27 mouse cellular contexts compared by ENCODE assay signal in genomic region chr14:118651704-118652439, GRCm38 (mm10). TPM values are rescaled to one million over a fixed set of nuclear protein-coding genes. Genes with fewer than 3 reads are reported as not detected.
DNase-seq lines count a peak whose midpoint lies in the region; ATAC-seq and TF ChIP-seq lines count a peak whose summit lies in the region.
"Had no signal": no experiment of that assay in that cellular context is flagged by ENCODE, and none has a peak within 500 bp of the region (broad histone marks: within the 10 kb centered on the region; RNA-seq: fewer than 3 reads in every experiment).

No protein-coding gene starts in this region.

- ATAC-seq in kidney, embryonic 15.5 days (replicated peaks; ENCODE audit: low FRiP score): 0 out of 2 replicates have a peak, but pooled peaks have one; percentile 22
- ATAC-seq in Patski: peak; percentile 12
- peak; percentile 70; the same call in 1 of the 2 replicates for ATAC-seq in embryonic facial prominence, embryonic 15.5 days (ENCODE audit: insufficient number of reproducible peaks, low FRiP score, low TSS enrichment, low read depth)
- ATAC-seq: forebrain, embryonic 15.5 days; intestine, postnatal 0 days had no signal

- no peaks in the 10 kb centered on the region for H3K27me3 ChIP-seq in kidney, embryonic 15.5 days
- no peaks in the 10 kb centered on the region for H3K27me3 ChIP-seq in Patski
- H3K27me3 ChIP-seq in embryonic facial prominence, embryonic 15.5 days: no peaks in the 10 kb centered on the region
- H3K27me3 ChIP-seq: CH12.LX; forebrain, embryonic 12.5 days; forebrain, embryonic 15.5 days; heart, embryonic 13.5 days; hindbrain, embryonic 12.5 days; hindbrain, embryonic 15.5 days had no signal

- no peaks in the 10 kb centered on the region for H3K36me3 ChIP-seq in kidney, embryonic 15.5 days
- no peaks in the 10 kb centered on the region for H3K36me3 ChIP-seq in embryonic facial prominence, embryonic 15.5 days
- H3K36me3 ChIP-seq: forebrain, embryonic 12.5 days; forebrain, embryonic 15.5 days; heart, embryonic 10.5 days; heart, embryonic 13.5 days; hindbrain, embryonic 12.5 days; hindbrain, embryonic 15.5 days had no signal

- DNase-seq in kidney, postnatal 10 days: no peak
- no peak for DNase-seq in Patski (ENCODE audit: low read depth, low spot score)
- peak; percentile 58 for DNase-seq in ZHBTc4 (ENCODE audit: low read depth, low spot score)
- DNase-seq in Muller cell, postnatal 12 days (ENCODE audit: inconsistent ontology term): no peak
- DNase-seq in embryo, embryonic 10 days (ENCODE audit: low spot score): no peak
- DNase-seq: adrenal gland, adult 2 months; adrenal gland, postnatal 14 days; B cell, adult 2 months; cerebellum, adult 11 months; cerebellum, adult 2 months; cerebellum, adult 9-11 months; cerebellum, postnatal 25 days; gastrocnemius, postnatal 10 days; gastrocnemius, postnatal 36 days; heart, adult 2 months had no signal

- peaks cover 18% of the 10 kb centered on the region for H3K4me1 ChIP-seq in kidney, embryonic 15.5 days
- H3K4me1 ChIP-seq in embryonic facial prominence, embryonic 15.5 days: no peaks in the 10 kb centered on the region
- H3K4me1 ChIP-seq: forebrain, embryonic 15.5 days; hindbrain, embryonic 12.5 days; hindbrain, embryonic 15.5 days had no signal

- H3K9me3 ChIP-seq in kidney, embryonic 15.5 days (replicated peaks): no peaks in the 10 kb centered on the region
- H3K9me3 ChIP-seq in embryonic facial prominence, embryonic 15.5 days (replicated peaks): no peaks in the 10 kb centered on the region
- H3K9me3 ChIP-seq: forebrain, embryonic 12.5 days; forebrain, embryonic 15.5 days; G1E; heart, embryonic 10.5 days; heart, embryonic 13.5 days; hindbrain, embryonic 12.5 days; hindbrain, embryonic 15.5 days had no signal

- POLR2A ChIA-PET in Patski (lab: Charles Lee): no interaction called here

- 68% methylated on average over 20 of the region's 20 CpGs for WGBS in kidney, embryonic 15.5 days
- WGBS in embryonic facial prominence, embryonic 15.5 days: 71% methylated on average over 20 of the region's 20 CpGs

- no peak overlapping the region for H3K27ac ChIP-seq in kidney, embryonic 15.5 days
- no peak overlapping the region for H3K27ac ChIP-seq in embryonic facial prominence, embryonic 15.5 days (replicated peaks)
- H3K27ac ChIP-seq: forebrain, embryonic 12.5 days; forebrain, embryonic 15.5 days; heart, adult 2 months; heart, embryonic 10.5 days; heart, embryonic 13.5 days; hindbrain, embryonic 12.5 days; hindbrain, embryonic 15.5 days had no signal

- H3K4me2 ChIP-seq in kidney, embryonic 15.5 days: no peak overlapping the region
- no peak overlapping the region for H3K4me2 ChIP-seq in embryonic facial prominence, embryonic 15.5 days (replicated peaks)
- H3K4me2 ChIP-seq: forebrain, embryonic 12.5 days; forebrain, embryonic 15.5 days; heart, embryonic 13.5 days; hindbrain, embryonic 12.5 days; hindbrain, embryonic 15.5 days had no signal

- no peak for TF ChIP-seq CTCF in Patski (IDR thresholded peaks at IDR 0.05)

- no peak overlapping the region for H3K9ac ChIP-seq in kidney, embryonic 15.5 days
- H3K9ac ChIP-seq in embryonic facial prominence, embryonic 15.5 days: no peak overlapping the region
- H3K9ac ChIP-seq: forebrain, embryonic 12.5 days; forebrain, embryonic 15.5 days; heart, embryonic 13.5 days; hindbrain, embryonic 12.5 days; hindbrain, embryonic 15.5 days had no signal

- CTCF ChIA-PET in Patski (lab: Charles Lee): no interaction called here

- no peak overlapping the region for H3K4me3 ChIP-seq in kidney, embryonic 15.5 days (replicated peaks)
- H3K4me3 ChIP-seq in embryonic facial prominence, embryonic 15.5 days (replicated peaks): no peak overlapping the region
- H3K4me3 ChIP-seq: erythroblast, embryonic 14.5 days; forebrain, embryonic 12.5 days; forebrain, embryonic 15.5 days; heart, adult 2 months; heart, embryonic 10.5 days; heart, embryonic 13.5 days; hindbrain, embryonic 12.5 days; hindbrain, embryonic 15.5 days had no signal

- in situ Hi-C loops in Patski (cut with MboI; ENCODE audit: low pct_unique_long_range_greater_than_20kb): no loop called here

RNA-seq across cellular contexts. Expression of gene Abcc4, which starts 54.1 kb away (rescaled TPM):
- 7.3 and 7.9 TPM in 2 replicates for polyA plus RNA-seq in kidney, embryonic 15.5 days (2015; fragmentation: Nextera tagmentation; extraction: Ambion mirVana)
- polyA plus RNA-seq in Patski (2021): 52.8 TPM
- polyA plus RNA-seq in embryonic facial prominence, embryonic 15.5 days (2015; fragmentation: Nextera tagmentation; extraction: Ambion mirVana): 3.2 and 4.3 TPM in 2 replicates

Comparison
In these comparisons a context has a peak if more than half of its experiments do, and no peak if none do; other contexts are left out.
1. ATAC-seq: peak in every context shown above with its lines; median percentile 70 in embryonic facial prominence, embryonic 15.5 days; 22 in kidney, embryonic 15.5 days; 12 in Patski.